Mouse (Mus musculus): ENCODE data around the gene Prl3d2. TPM values are rescaled to one million over a fixed set of nuclear protein-coding genes. Genes with fewer than 3 reads are reported as not detected.

Prl3d2 gene
- not detected for polyA plus RNA-seq (2014; fragmentation: Illumina TruSeq; extraction: RNeasy Lipid Tissue Mini Kit (QIAGEN cat#74804); ENCODE audit: low replicate concordance)

GRCm38 (mm10) chr13:27121398-27121797, at the start of gene Prl3d2:
Gene Prl3d2 (plus strand): TSS chr13:27121698.

GRCm38 (mm10) chr13:27093890-27094289, 27.6 kb upstream of the Prl3d2 start, which contains the start of gene Prl3d1:
Gene Prl3d1 (plus strand): TSS chr13:27094190.

GRCm38 (mm10) chr13:27156490-27156889, 35.0 kb downstream of the Prl3d2 start, which contains the start of gene Prl3d3:
Gene Prl3d3 (plus strand): TSS chr13:27156790.

Other genes with a start within 250 kb of the Prl3d2 start
- not detected for gene Prl, start 64.1 kb upstream of the Prl3d2 start, polyA plus RNA-seq (2014; fragmentation: Illumina TruSeq; extraction: RNeasy Lipid Tissue Mini Kit (QIAGEN cat#74804); ENCODE audit: low replicate concordance)
- gene Prl3d1, start 27.5 kb upstream of the Prl3d2 start, polyA plus RNA-seq (2014; fragmentation: Illumina TruSeq; extraction: RNeasy Lipid Tissue Mini Kit (QIAGEN cat#74804); ENCODE audit: low replicate concordance) = not detected
- not detected for gene Prl3d3, start 35.1 kb downstream of the Prl3d2 start, polyA plus RNA-seq (2014; fragmentation: Illumina TruSeq; extraction: RNeasy Lipid Tissue Mini Kit (QIAGEN cat#74804); ENCODE audit: low replicate concordance)
- not detected for gene Prl3c1, start 75.0 kb downstream of the Prl3d2 start, polyA plus RNA-seq (2014; fragmentation: Illumina TruSeq; extraction: RNeasy Lipid Tissue Mini Kit (QIAGEN cat#74804); ENCODE audit: low replicate concordance)
- not detected for gene Prl3b1, start 120.1 kb downstream of the Prl3d2 start, polyA plus RNA-seq (2014; fragmentation: Illumina TruSeq; extraction: RNeasy Lipid Tissue Mini Kit (QIAGEN cat#74804); ENCODE audit: low replicate concordance)
- gene Prl3a1, start 137.7 kb downstream of the Prl3d2 start, polyA plus RNA-seq (2014; fragmentation: Illumina TruSeq; extraction: RNeasy Lipid Tissue Mini Kit (QIAGEN cat#74804); ENCODE audit: low replicate concordance) = not detected
- gene Prl6a1, start 190.9 kb downstream of the Prl3d2 start, polyA plus RNA-seq (2014; fragmentation: Illumina TruSeq; extraction: RNeasy Lipid Tissue Mini Kit (QIAGEN cat#74804); ENCODE audit: low replicate concordance) = not detected
- gene Prl8a2, start 224.0 kb downstream of the Prl3d2 start, polyA plus RNA-seq (2014; fragmentation: Illumina TruSeq; extraction: RNeasy Lipid Tissue Mini Kit (QIAGEN cat#74804); ENCODE audit: low replicate concordance) = not detected